Mouse (Mus musculus): ENCODE results near the gene Scgb1a1. TPM values are rescaled to one million over a fixed set of nuclear protein-coding genes. Genes with fewer than 3 reads are reported as not detected.
A peak's percentile ranks its signal among the peaks of the same experiment; 100 is the strongest.

Gene Scgb1a1
- polyA plus RNA-seq, 1 experiment: not detected

- Histone ChIP-seq H3K36me3 (ENCODE audit: control insufficient read depth, insufficient read depth) (no peaks in the 10 kb centered on the region), H3K4me3 (no peak overlapping the region), H3ac (ENCODE audit: control insufficient read depth, insufficient read length) (no peak overlapping the region), H3K79me2 (ENCODE audit: control insufficient read depth, insufficient read depth) (no peaks in the 10 kb centered on the region), H3K4me2 (ENCODE audit: low read depth) (peak overlapping the region; percentile 71), H3K27me3 (ENCODE audit: control insufficient read depth, insufficient read depth, insufficient read length) (no peaks in the 10 kb centered on the region)
- TF ChIP-seq MAX (IDR thresholded peaks at IDR 0.05; ENCODE audit: low read depth) (no peak), CEBPB (IDR thresholded peaks at IDR 0.05; ENCODE audit: insufficient read depth, poor library complexity, severe bottlenecking) (0 out of 2 replicates have a peak, but pooled peaks have one; percentile 14), MYOD1 (IDR thresholded peaks at IDR 0.05; ENCODE audit: control insufficient read depth in 1 of 3, insufficient read length in 2 of 3, low read depth in 2 of 3) (no peak)
Measured at GRCm38 (mm10) chr19:9083010-9083355, 4.8 kb downstream of the Scgb1a1 start.

DNA sequence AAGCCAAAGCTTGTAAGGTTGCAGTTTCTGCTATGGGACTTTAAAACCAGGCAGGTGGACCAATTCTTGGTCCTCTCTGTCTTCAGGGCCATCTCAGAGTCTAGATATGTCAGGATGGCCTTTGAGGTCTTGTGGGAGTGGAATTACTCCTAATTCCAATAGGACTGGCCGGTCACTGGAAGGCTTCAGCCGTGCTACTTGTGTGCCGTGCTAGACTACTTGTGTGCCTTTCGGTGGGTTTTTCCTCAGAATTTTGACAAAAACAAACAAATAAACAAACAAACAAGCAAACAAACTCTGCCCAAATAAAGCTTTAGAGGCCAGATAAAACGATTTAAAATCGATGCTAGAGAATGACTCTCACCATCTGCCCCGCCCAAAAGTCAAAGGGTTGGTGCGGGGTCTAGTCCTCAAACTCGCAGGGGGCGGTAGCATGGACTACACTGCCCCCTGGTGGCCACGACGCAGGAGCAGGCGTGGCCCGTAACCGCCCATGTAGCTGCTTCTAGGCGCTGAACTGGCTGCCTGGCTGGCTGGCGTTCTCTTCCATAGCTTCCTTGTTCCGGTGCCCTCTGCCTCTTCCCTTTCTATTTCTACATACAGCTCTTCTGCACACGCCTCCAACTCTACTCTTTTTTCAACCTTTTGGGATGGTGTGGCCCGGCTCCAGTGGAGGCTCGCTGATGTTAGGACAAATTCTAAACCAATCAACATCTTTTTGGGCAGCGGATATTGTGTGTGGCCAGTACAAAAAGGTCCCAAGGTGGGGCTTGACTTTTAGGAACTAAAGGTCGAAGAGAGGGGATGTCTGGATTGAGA, 5.4 kb downstream of the Scgb1a1 start:
- no peaks in the 10 kb centered on the region for H3K79me2 ChIP-seq (ENCODE audit: control insufficient read depth, insufficient read depth)
- peak overlapping the region; percentile 71 for H3K4me2 ChIP-seq (ENCODE audit: low read depth)
- H3K36me3 ChIP-seq (ENCODE audit: control insufficient read depth, insufficient read depth): no peaks in the 10 kb centered on the region
- no peak overlapping the region for H3K4me3 ChIP-seq
- TF ChIP-seq E2F4 (IDR thresholded peaks at IDR 0.05; ENCODE audit: insufficient read depth) (no peak), USF1 (IDR thresholded peaks at IDR 0.05; ENCODE audit: low read depth) (no peak), MYOG (IDR thresholded peaks at IDR 0.05; ENCODE audit: control insufficient read depth in 1 of 3, insufficient read depth in 1 of 3, insufficient read length in 2 of 3, low read depth in 2 of 3) (peak in 1 of 3 experiments; percentile 39), POLR2A (IDR thresholded peaks at IDR 0.05; ENCODE audit: insufficient read length, low read depth) (peak; percentile 46), TCF12 (IDR thresholded peaks at IDR 0.05; ENCODE audit: insufficient read depth, poor library complexity, severe bottlenecking) (no peak), MAX (IDR thresholded peaks at IDR 0.05; ENCODE audit: low read depth) (no peak), POLR2AphosphoS2 (IDR thresholded peaks at IDR 0.05; ENCODE audit: insufficient read length, low read depth) (peak; percentile 69), TCF3 (IDR thresholded peaks at IDR 0.05; ENCODE audit: insufficient read length, low read depth) (no peak)
- H3ac ChIP-seq (ENCODE audit: control insufficient read depth, insufficient read length): no peak overlapping the region
- H3K27me3 ChIP-seq (ENCODE audit: control insufficient read depth, insufficient read depth, insufficient read length): no peaks in the 10 kb centered on the region

DNA sequence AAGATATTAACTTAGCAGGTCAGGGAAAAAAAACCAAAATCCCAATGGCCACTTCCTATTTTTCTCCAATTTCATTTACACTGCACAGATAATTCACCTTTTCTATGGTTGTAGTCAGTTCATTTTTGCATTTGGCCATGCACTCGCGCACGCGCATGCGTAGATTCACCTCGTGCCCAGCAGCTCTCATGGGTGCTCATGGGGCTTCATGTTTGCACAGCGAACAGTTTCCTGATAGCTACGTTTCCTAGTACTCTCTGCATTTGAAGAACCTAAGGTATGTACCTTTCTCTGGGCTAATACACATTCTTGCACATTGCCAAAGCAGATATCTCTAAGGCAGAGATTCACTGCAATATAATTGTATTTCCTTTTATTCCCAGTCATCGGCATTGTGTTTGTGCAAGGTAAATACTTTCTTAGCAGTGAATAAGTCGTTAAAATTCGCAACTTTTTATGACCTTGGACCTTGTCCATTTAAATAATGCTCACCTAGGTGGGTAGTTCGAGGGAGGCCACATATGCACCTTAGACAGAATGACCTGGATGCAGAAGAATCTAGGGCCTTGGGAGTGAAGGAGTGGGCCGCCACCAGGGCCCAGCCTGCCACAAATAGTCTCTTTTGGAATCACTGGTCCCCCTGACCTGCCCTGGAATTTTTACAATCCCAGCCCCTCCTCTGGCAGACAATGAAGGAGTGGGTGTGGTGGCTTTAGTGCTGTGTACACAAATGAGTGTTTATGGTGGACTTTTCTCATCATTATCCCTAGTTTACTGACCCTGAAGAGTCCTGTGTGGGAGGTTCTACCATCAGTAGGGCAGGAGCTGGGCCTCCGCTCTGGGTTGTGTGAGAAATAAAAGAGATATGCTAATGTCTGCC, 6.2 kb downstream of the Scgb1a1 start:
- Histone ChIP-seq H3K79me2 (ENCODE audit: control insufficient read depth, insufficient read depth) (no peaks in the 10 kb centered on the region), H3K36me3 (ENCODE audit: control insufficient read depth, insufficient read depth) (no peaks in the 10 kb centered on the region), H3K27me3 (ENCODE audit: control insufficient read depth, insufficient read depth, insufficient read length) (no peaks in the 10 kb centered on the region), H3K4me2 (ENCODE audit: low read depth) (peak overlapping the region; percentile 71), H3ac (ENCODE audit: control insufficient read depth, insufficient read length) (no peak overlapping the region), H3K4me3 (no peak overlapping the region)
- no peak for TF ChIP-seq REST (IDR thresholded peaks at IDR 0.05; ENCODE audit: insufficient read depth, insufficient read length)
- TF ChIP-seq MYOD1 (IDR thresholded peaks at IDR 0.05; ENCODE audit: control insufficient read depth in 1 of 3, insufficient read length in 2 of 3, low read depth in 2 of 3): no peak
- no peak for TF ChIP-seq TCF12 (IDR thresholded peaks at IDR 0.05; ENCODE audit: insufficient read depth, poor library complexity, severe bottlenecking)
- no peak for TF ChIP-seq MAX (IDR thresholded peaks at IDR 0.05; ENCODE audit: low read depth)
- TF ChIP-seq E2F4 (IDR thresholded peaks at IDR 0.05; ENCODE audit: insufficient read depth): no peak
- no peak for TF ChIP-seq TCF3 (IDR thresholded peaks at IDR 0.05; ENCODE audit: insufficient read length, low read depth)
- TF ChIP-seq SRF (IDR thresholded peaks at IDR 0.05; ENCODE audit: control insufficient read depth, insufficient read length, low read depth): no peak
- TF ChIP-seq CEBPB (IDR thresholded peaks at IDR 0.05; ENCODE audit: insufficient read depth, poor library complexity, severe bottlenecking): no peak
- no peak for TF ChIP-seq USF1 (IDR thresholded peaks at IDR 0.05; ENCODE audit: low read depth)
- no peak for TF ChIP-seq MYOG (IDR thresholded peaks at IDR 0.05; ENCODE audit: control insufficient read depth in 1 of 3, insufficient read depth in 1 of 3, insufficient read length in 2 of 3, low read depth in 2 of 3)
- no peak for TF ChIP-seq POLR2AphosphoS2 (IDR thresholded peaks at IDR 0.05; ENCODE audit: insufficient read length, low read depth)

- Histone ChIP-seq H3K79me2 (ENCODE audit: control insufficient read depth, insufficient read depth) (no peaks in the 10 kb centered on the region), H3K4me3 (no peak overlapping the region), H3K4me2 (ENCODE audit: low read depth) (peak overlapping the region; percentile 61), H3K27me3 (ENCODE audit: control insufficient read depth, insufficient read depth, insufficient read length) (no peaks in the 10 kb centered on the region), H3ac (ENCODE audit: control insufficient read depth, insufficient read length) (no peak overlapping the region), H3K36me3 (ENCODE audit: control insufficient read depth, insufficient read depth) (no peaks in the 10 kb centered on the region)
- TF ChIP-seq TCF3 (IDR thresholded peaks at IDR 0.05; ENCODE audit: insufficient read length, low read depth): peak; percentile 82
- TF ChIP-seq TCF12 (IDR thresholded peaks at IDR 0.05; ENCODE audit: insufficient read depth, poor library complexity, severe bottlenecking): peak; percentile 75
- TF ChIP-seq REST (IDR thresholded peaks at IDR 0.05; ENCODE audit: insufficient read depth, insufficient read length): no peak
- peak; percentile 73 for TF ChIP-seq USF1 (IDR thresholded peaks at IDR 0.05; ENCODE audit: low read depth)
- peak; percentile 35 to 85 (median 71) for TF ChIP-seq MYOG (IDR thresholded peaks at IDR 0.05; ENCODE audit: control insufficient read depth in 1 of 3, insufficient read depth in 1 of 3, insufficient read length in 2 of 3, low read depth in 2 of 3)
- TF ChIP-seq MYOD1 (IDR thresholded peaks at IDR 0.05; ENCODE audit: control insufficient read depth in 1 of 3, insufficient read length in 2 of 3, low read depth in 2 of 3): peak; percentile 45 to 93 (median 93)
- no peak for TF ChIP-seq SRF (IDR thresholded peaks at IDR 0.05; ENCODE audit: control insufficient read depth, insufficient read length, low read depth)
Measured at GRCm38 (mm10) chr19:9079916-9080315, 7.8 kb downstream of the Scgb1a1 start.
